Mouse (Mus musculus) megakaryocyte, embryonic 14.5 days (primary cell): ENCODE measurements around the gene Zfp385b.

ENCODE experiments used
- FLI1 ChIP-seq: IDR thresholded peaks from 2 replicates; pipeline ENCODE4 v1.6.1; 2012; ENCODE audit warnings: low read length, inconsistent platforms, mixed read lengths
- GATA1 ChIP-seq: IDR thresholded peaks from 3 replicates; pipeline ENCODE4 v1.6.1; 2012; ENCODE audit warnings: mixed read lengths, low read length, inconsistent platforms, borderline replicate concordance

DNA sequence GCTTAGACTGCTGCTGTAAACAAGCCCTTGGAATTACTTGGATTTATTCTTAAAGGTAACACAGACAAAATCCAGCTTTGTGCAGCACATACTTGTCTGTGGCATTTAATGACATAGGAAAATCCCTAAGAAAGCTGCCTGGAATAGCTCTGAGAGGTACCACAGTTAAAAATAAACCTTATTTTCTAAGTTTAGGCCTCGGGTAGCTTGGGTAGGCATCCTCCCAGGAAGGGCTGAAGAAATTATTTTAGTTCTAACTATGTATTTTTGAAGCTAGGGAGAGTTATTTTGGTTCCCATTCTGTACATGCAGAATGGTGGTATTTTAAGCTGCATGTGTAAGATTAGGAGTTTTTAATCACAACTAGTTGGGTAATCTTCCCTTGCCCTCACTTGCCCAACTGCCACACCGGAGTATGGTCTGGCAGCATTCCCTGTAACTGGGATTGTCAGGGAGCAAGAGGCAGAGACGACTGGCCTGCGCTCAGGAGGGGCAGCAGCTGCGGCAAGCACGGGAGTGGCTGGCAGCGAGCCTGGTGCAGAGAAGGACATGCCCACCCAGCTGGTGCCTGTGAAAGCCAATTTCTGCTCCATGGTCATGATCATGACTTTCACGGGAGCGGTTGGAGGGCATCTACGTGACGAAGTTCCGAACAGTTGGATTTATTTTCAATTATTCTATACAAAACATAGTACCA, 230.1 kb downstream of the Zfp385b start:
- TF ChIP-seq GATA1: no peak
- no peak for TF ChIP-seq FLI1
